ENCODE assay signal across 9 mouse cellular contexts in the genomic region with DNA sequence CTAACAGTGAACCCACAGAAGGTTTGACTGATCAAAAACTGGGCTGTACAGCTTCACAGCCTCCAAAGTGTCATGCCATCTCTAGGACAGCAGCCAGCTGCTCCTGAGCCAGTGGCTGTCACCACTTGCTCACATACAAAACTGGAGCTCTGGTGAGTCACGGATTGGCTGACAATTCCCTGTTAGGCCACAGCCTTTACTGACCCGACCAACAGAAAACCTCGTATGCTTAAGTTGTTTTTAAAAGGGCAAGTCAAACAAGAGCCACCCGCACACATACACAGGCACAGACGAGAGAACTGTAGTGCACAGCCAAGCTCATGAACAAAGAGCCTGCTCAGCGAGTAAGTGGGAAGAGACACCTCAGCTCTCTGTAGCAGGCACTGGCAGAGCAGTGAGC. TPM values are rescaled to one million over a fixed set of nuclear protein-coding genes. Genes with fewer than 3 reads are reported as not detected.
DNase-seq lines count a peak whose midpoint lies in the region; ATAC-seq and TF ChIP-seq lines count a peak whose summit lies in the region.
"Had no signal": no experiment of that assay in that cellular context is flagged by ENCODE, and none has a peak within 500 bp of the region (broad histone marks: within the 10 kb centered on the region; RNA-seq: fewer than 3 reads in every experiment).

No protein-coding gene starts in this region.

- peak; percentile 46 for DNase-seq in layer of hippocampus, adult 9-11 months
- DNase-seq in layer of hippocampus, postnatal 14 days (ENCODE audit: low spot score in 2 of 2), result no peak
- peak; percentile 81 to 83 for DNase-seq in adrenal gland, postnatal 36 days
- peak; percentile 69 to 82 for DNase-seq in heart, adult 2 months
- peak; percentile 64 for DNase-seq in lung, postnatal 14 days
- no peak for DNase-seq in thymus, adult 18-20 months

- H3K27ac ChIP-seq in heart, adult 2 months, result peak overlapping the region; percentile 79

- H3K79me2 ChIP-seq in heart, adult 2 months (replicated peaks; ENCODE audit: control insufficient read depth, insufficient read depth, low read length), result peaks cover 2% of the 10 kb centered on the region; the same call in 1 of the 2 replicates

- no peaks in the 10 kb centered on the region for H3K27me3 ChIP-seq in heart, adult 2 months (ENCODE audit: control insufficient read depth, insufficient read depth, low read length)

- TF ChIP-seq POLR2A in heart, adult 2 months (IDR thresholded peaks at IDR 0.05; ENCODE audit: insufficient read depth, low read depth, low read length), result no peak

- no peak for TF ChIP-seq CTCF in heart, adult 2 months (IDR thresholded peaks at IDR 0.05)

- ATAC-seq in erythroblast, adult 5-6 weeks (replicated peaks; ENCODE audit: low FRiP score, poor library complexity, severe bottlenecking), result no peak
- ATAC-seq in erythroid progenitor cell, adult 5-6 weeks (replicated peaks; ENCODE audit: low FRiP score, poor library complexity, severe bottlenecking), result no peak

- H3K36me3 ChIP-seq in heart, adult 2 months (ENCODE audit: control insufficient read depth, insufficient read depth, low read length), result peaks cover 32% of the 10 kb centered on the region

- intact Hi-C loops in heart, adult 2 months (cut with DNase I), result no loop called here

- H3K4me1 ChIP-seq in heart, adult 2 months (ENCODE audit: control insufficient read depth, insufficient read depth, low read length), result peaks cover 25% of the 10 kb centered on the region

- H3K4me3 ChIP-seq in heart, adult 2 months, result no peak overlapping the region

- 0 out of 2 replicates have a peak overlapping the region, but pooled peaks have one; percentile 14 for H3K9ac ChIP-seq in heart, adult 2 months (ENCODE audit: low read depth, low read length)

- WGBS in heart, adult 2 months, result 34% methylated on average over 6 of the region's 6 CpGs

- 0 out of 2 replicates have a peak, but pooled peaks have one; percentile 10 for TF ChIP-seq EP300 in heart, adult 2 months (IDR thresholded peaks at IDR 0.05; ENCODE audit: insufficient read depth, low read depth, low read length)

RNA-seq across cellular contexts. Expression of a gene that starts 40.6 kb away (rescaled TPM):
- 100 to 1,000 TPM; 121 to 135 TPM for total RNA-seq in layer of hippocampus, postnatal 14 days (2021)
- total RNA-seq in adrenal gland, postnatal 36 days (2021), result 100 to 1,000 TPM; 206 to 235 TPM
- total RNA-seq in heart, adult 2 months (2021), result 100 to 1,000 TPM; 102 to 105 TPM
- polyA plus RNA-seq in heart, adult 2 months (2012; rRNA removed), result 136 and 167 TPM in 2 replicates
- total RNA-seq in erythroblast, adult 5-6 weeks (2015; ENCODE audit: low replicate concordance), result 123 and 147 TPM in 2 replicates
- total RNA-seq in erythroblast, adult 5-6 weeks (2017; ENCODE audit: low replicate concordance), result 99.9 and 139 TPM in 2 replicates
- 221 and 228 TPM in 2 replicates for total RNA-seq in erythroid progenitor cell, adult 5-6 weeks (2015; ENCODE audit: low replicate concordance)
- 113 and 169 TPM in 2 replicates for total RNA-seq in erythroid progenitor cell, adult 5-6 weeks (2017; ENCODE audit: low replicate concordance)

RNA-seq across cellular contexts. Expression of a gene that starts 51.6 kb away (rescaled TPM):
- total RNA-seq in layer of hippocampus, postnatal 14 days (2021), result 1 to 10 TPM; 2.8 to 4.9 TPM
- under 1 TPM; 0.10 to 0.33 TPM for total RNA-seq in adrenal gland, postnatal 36 days (2021)
- under 1 TPM in 1 of 2 experiments, not detected in 1; 0.21 TPM for total RNA-seq in heart, adult 2 months (2021)
- 0.14 and 0.15 TPM in 2 replicates for polyA plus RNA-seq in heart, adult 2 months (2012; rRNA removed)
- not detected in 2 replicates for total RNA-seq in erythroblast, adult 5-6 weeks (2015; ENCODE audit: low replicate concordance)
- not detected in 2 replicates for total RNA-seq in erythroblast, adult 5-6 weeks (2017; ENCODE audit: low replicate concordance)
- not detected in 2 replicates for total RNA-seq in erythroid progenitor cell, adult 5-6 weeks (2015; ENCODE audit: low replicate concordance)
- total RNA-seq in erythroid progenitor cell, adult 5-6 weeks (2017; ENCODE audit: low replicate concordance), result not detected in 2 replicates
- total RNA-seq: MEL had no signal

Comparison
In these comparisons a context has a peak if more than half of its experiments do, and no peak if none do; other contexts are left out.
1. DNase-seq: peak in layer of hippocampus, adult 9-11 months (single experiment), adrenal gland, postnatal 36 days (2 of 2), heart, adult 2 months (2 of 2) and lung, postnatal 14 days (single experiment); none in layer of hippocampus, postnatal 14 days (0 of 2) and thymus, adult 18-20 months (0 of 2).